Mouse (Mus musculus) hindbrain, embryonic 12.5 days (tissue): ENCODE results near the gene Rps6kl1. TPM values are rescaled to one million over a fixed set of nuclear protein-coding genes. Genes with fewer than 3 reads are reported as not detected.
A peak's percentile ranks its signal among the peaks of the same experiment; 100 is the strongest.
"Not testable (repeated sequence)": the region's sequence is repeated elsewhere in the genome, so short reads cannot be mapped to it uniquely, and the experiment has no call there.

Source experiments
- ATAC-seq: fragments of 200-750 bp; cut with Nextera tagmentation; 2 replicates; pipeline ENCODE4 v1.8.0; 2017; ENCODE audit warnings: moderate TSS enrichment; ENCODE audit not compliant: low FRiP score
- H3K27ac ChIP-seq: fragments of 300-500 bp; sonication (generic); 2 replicates; pipeline ENCODE4 v1.5.1; 2016; ENCODE audit warnings: mild to moderate bottlenecking
- H3K27me3 ChIP-seq: fragments of 300-500 bp; sonication (generic); 2 replicates; pipeline ENCODE4 v1.6.1; 2016; ENCODE audit warnings: mild to moderate bottlenecking
- H3K36me3 ChIP-seq: fragments of 300-500 bp; sonication (generic); 2 replicates; pipeline ENCODE4 v1.6.1; 2016; ENCODE audit warnings: mild to moderate bottlenecking
- H3K4me1 ChIP-seq: fragments of 300-500 bp; sonication (generic); 2 replicates; pipeline ENCODE4 v1.6.1; 2016
- H3K4me2 ChIP-seq: fragments of 300-500 bp; sonication (generic); replicated peaks from 2 replicates; pipeline ENCODE4 v1.6.1; 2016; ENCODE audit warnings: mild to moderate bottlenecking
- H3K4me3 ChIP-seq: fragments of 300-500 bp; sonication (generic); 2 replicates; pipeline ENCODE4 v1.5.1; 2016; ENCODE audit warnings: mild to moderate bottlenecking
- H3K9ac ChIP-seq: fragments of 300-500 bp; sonication (generic); 2 replicates; pipeline ENCODE4 v1.6.1; 2016; ENCODE audit warnings: mild to moderate bottlenecking, moderate library complexity
- H3K9me3 ChIP-seq: fragments of 300-500 bp; sonication (generic); replicated peaks from 2 replicates; pipeline ENCODE4 v1.6.1; 2016; ENCODE audit warnings: mild to moderate bottlenecking
- WGBS: fragments of 180-500 bp; shearing (Covaris S2); methylation state at CpG from one replicate; pipeline ENCODE4 v1.1.7; 2016; 5-methylcytosine and 5-hydroxymethylcytosine counted together
- polyA plus RNA-seq: library from polyadenylated mRNA; unstranded; fragments of >200 nt; fragmentation: Nextera tagmentation; extraction: Ambion mirVana; gene quantifications from 2 replicates; pipeline ENCODE4 v1.2.1, GENCODE M21; 2016

Rps6kl1 gene
- polyA plus RNA-seq, 1 experiment from 2014 or later: 7.6 TPM

DNA sequence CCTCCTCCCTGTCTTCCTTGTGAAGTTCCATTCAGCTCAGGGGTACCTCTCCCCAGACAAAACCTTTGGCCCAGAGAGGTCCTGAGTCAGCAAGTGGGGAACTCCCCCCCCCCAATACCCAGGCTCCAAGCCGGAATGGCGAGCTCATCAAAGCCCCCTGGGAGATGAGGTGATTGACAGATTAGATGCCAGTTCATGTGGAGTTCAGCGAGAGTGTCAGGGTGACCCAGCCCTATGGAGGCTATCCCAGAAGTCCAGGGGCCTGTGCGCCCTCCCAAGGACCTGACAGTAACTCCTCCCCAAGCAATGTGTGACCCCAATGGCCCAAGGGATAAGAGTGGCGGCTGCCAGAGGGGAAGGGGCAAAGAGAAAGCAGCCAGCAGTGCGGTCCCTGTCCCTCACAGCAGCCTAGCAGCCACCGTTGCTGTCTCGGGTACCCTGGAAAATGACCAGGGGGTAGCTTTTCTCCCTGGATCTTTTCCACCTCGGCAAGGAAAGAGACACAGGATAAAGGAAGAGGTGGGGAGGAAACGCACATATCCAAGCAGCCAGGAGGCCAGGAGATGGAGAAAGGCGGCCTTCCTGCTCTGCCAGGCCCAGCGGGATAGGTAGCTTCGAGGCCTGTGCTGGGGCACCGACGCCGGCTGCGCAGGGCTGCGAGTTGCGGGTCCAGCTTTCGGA, 603 bp downstream of the Rps6kl1 start:
- Histone ChIP-seq H3K4me3 (peak overlapping the region; percentile 42), H3K9me3 (no peaks in the 10 kb centered on the region), H3K4me2 (peak overlapping the region; percentile 62), H3K4me1 (peaks cover 29% of the 10 kb centered on the region), H3K27ac (0 out of 2 replicates have a peak overlapping the region, but pooled peaks have one; percentile 2), H3K9ac (peak overlapping the region; percentile 61), H3K36me3 (peaks cover 3% of the 10 kb centered on the region; the same call in 1 of the 2 replicates), H3K27me3 (peaks cover 19% of the 10 kb centered on the region)
- 6% methylated on average over 20 of the region's 20 CpGs for WGBS
- ATAC-seq: peak; percentile 17; the same call in 1 of the 2 replicates

DNA sequence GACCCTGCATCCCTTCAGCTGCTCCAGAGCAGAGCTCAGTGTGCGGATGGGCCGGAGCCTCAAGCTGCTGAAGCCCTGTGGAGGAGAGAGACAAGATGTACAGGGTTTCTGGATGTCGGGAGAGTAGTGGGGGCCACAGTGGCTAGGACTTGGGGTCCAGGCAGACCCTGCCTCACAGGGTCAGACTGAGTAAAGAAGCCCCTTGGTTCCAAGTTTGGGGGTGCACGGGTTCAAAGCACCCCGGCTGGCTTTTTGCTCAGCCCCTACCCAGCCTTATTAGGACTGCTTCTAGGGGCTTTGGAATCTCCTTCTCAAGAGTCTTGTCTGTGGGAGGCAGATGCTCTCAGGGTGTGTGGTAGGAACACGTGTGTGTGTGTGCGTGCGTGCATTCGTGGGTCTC, 4.2 kb downstream of the Rps6kl1 start:
- no peak overlapping the region for H3K4me3 ChIP-seq
- no peak overlapping the region for H3K4me2 ChIP-seq
- no peak overlapping the region for H3K27ac ChIP-seq
- peaks cover 3% of the 10 kb centered on the region; the same call in 1 of the 2 replicates for H3K36me3 ChIP-seq
- peaks cover 29% of the 10 kb centered on the region for H3K4me1 ChIP-seq
- H3K9ac ChIP-seq: 0 out of 2 replicates have a peak overlapping the region, but pooled peaks have one; percentile 36
- no peak for ATAC-seq
- peaks cover 19% of the 10 kb centered on the region for H3K27me3 ChIP-seq
- WGBS: 85% methylated on average over 9 of the region's 9 CpGs
- H3K9me3 ChIP-seq: no peaks in the 10 kb centered on the region

DNA sequence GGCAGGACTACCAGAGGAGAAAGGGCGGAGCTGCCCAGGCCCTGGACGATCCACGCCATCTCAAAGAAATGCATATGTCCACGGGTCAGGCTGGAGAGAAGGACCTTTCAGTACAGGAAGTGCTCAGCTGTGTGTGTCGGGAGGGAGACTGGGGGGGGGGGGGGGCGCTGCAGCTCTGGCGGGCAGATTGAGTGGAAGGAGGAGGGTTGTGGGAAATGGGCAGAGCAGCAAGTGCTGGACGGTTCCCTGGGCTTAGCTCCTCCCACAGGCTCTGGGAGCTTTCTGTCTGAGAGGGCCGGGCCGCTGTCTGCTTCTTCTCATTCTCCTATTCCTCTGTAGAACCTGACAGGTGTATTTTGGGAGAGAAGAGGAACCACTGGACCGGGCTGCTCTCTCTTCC, 4.7 kb downstream of the Rps6kl1 start:
- peaks cover 15% of the 10 kb centered on the region for H3K27me3 ChIP-seq
- no peak overlapping the region; the same call in 1 of the 2 replicates for H3K9ac ChIP-seq
- 29% methylated on average over 10 of the region's 11 CpGs for WGBS
- H3K4me3 ChIP-seq: no peak overlapping the region
- H3K4me1 ChIP-seq: peaks cover 29% of the 10 kb centered on the region
- no peak for ATAC-seq
- H3K4me2 ChIP-seq: no peak overlapping the region
- H3K36me3 ChIP-seq: peaks cover 3% of the 10 kb centered on the region; the same call in 1 of the 2 replicates
- no peaks in the 10 kb centered on the region for H3K9me3 ChIP-seq
- no peak overlapping the region for H3K27ac ChIP-seq

DNA sequence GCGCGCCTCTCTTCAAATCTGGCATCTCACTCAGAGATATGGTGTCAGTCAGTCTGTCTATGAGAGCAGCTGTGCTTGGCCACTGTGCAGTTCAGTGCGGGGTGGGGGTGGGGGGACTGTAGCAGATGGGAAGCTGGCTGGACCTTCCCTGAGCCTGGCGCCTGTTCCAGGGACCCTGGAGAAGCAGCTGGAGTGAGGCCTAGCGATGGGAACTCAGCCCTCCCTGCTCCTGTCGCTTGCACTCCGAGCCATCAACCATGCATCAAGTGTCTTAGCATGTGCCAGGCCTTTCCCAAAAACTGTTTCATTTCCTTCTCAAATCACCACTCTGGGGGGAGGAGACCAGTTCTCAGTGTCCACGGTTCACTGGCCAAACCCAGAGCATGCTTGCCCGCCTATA, 5.4 kb downstream of the Rps6kl1 start:
- Histone ChIP-seq H3K4me1 (peaks cover 22% of the 10 kb centered on the region), H3K27ac (0 out of 2 replicates have a peak overlapping the region, but pooled peaks have one; percentile 42), H3K27me3 (peaks cover 10% of the 10 kb centered on the region; the same call in 1 of the 2 replicates), H3K9ac (no peak overlapping the region; the same call in 1 of the 2 replicates), H3K4me2 (no peak overlapping the region), H3K36me3 (peaks cover 3% of the 10 kb centered on the region; the same call in 1 of the 2 replicates), H3K9me3 (no peaks in the 10 kb centered on the region), H3K4me3 (no peak overlapping the region)
- ATAC-seq: no peak
- 72% methylated on average over 9 of the region's 9 CpGs for WGBS

DNA sequence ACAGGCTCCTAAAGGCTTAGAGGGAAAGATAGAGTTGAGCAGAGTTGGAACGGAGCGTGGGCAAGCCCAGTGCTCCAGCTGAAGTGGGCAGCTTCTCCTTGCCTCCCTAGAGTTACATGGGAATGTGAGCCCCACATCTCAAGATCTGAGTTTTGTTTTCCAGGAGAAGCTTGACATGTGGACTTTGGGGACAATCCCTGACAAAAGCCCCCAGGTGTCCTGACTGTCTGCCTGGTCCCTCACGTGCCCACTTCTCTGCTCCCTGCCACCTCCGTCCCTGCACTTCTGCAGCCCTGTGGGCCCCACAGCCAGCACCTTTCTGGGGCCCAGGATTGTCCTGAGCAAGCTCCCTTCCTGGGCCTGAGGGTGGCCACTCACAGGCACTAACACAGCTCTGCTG, 6.2 kb downstream of the Rps6kl1 start:
- Histone ChIP-seq H3K9me3 (no peaks in the 10 kb centered on the region), H3K4me1 (peaks cover 14% of the 10 kb centered on the region), H3K4me3 (no peak overlapping the region), H3K4me2 (no peak overlapping the region), H3K9ac (no peak overlapping the region), H3K36me3 (peaks cover 3% of the 10 kb centered on the region; the same call in 1 of the 2 replicates), H3K27ac (no peak overlapping the region), H3K27me3 (peaks cover 6% of the 10 kb centered on the region; the same call in 1 of the 2 replicates)
- ATAC-seq: no peak
- WGBS: 96% methylated on average over 4 of the region's 4 CpGs

DNA sequence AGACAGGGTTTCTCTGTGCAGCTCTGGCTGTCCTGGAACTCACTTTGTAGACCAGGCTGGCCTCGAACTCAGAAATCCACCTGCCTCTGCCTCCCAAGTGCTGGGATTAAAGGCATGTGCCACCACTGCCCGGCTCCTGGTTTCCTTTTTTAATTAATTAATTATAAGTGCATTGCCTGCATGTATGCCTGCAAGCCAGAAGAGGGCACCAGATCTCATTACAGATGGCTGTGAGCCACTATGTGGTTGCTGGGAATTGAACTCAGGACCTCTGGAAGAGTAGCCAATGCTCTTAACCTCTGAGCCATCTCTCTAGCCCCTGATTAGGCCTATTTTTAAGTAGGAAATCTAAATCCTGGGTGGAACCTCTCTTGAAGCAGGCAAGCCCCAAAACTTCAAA, 6.8 kb downstream of the Rps6kl1 start:
- not testable (repeated sequence) for H3K27ac ChIP-seq, ATAC-seq, H3K9ac ChIP-seq, H3K9me3 ChIP-seq, H3K4me3 ChIP-seq, H3K36me3 ChIP-seq, H3K4me2 ChIP-seq, H3K27me3 ChIP-seq
- H3K4me1 ChIP-seq: peaks cover 14% of the 10 kb centered on the region
- WGBS: 67% methylated on average over 2 of the region's 2 CpGs

DNA sequence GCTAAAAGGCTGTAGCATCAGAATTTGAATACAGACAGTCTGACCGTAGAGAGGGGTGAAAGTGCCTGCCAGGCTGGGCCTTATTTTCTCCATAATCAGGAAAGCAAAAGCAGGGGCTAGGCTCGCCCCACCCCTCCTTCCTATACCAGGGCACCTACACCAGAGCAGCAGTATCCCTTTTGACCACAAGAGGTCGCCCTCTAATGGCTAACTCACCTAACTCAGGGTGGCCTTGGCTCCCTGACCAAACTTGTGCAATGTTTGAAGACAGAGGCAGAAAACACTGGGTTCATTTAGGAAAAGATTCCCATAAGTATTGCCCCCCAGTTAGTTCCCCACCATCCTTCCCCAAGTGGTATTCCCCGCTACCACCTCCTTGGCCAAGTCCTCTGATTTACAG, 8.3 kb downstream of the Rps6kl1 start:
- no peak for ATAC-seq

DNA sequence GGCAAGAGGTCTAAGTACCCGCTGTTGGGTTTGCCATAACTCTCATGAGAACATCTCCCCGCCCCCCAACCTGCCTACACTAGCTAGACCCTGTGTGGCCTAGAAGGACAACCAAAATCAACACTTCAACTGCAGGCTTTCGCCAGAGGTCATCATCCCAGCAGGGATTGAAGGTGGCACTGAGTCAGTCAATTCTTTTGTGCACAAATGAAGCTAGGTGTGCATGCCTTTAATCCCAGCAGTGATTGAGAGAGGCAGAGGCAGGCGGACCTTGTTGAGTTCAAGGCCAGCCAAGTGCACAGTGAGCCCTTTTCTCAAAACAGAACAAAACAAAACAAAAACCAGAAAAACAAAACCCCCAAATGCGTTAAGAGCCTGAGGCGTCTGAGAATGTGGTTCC, 10.0 kb downstream of the Rps6kl1 start:
- H3K27ac ChIP-seq: no peak overlapping the region
- no peak for ATAC-seq
- no peak overlapping the region for H3K4me2 ChIP-seq
- H3K4me1 ChIP-seq: peaks cover 6% of the 10 kb centered on the region
- 0 out of 2 replicates have a peak, but pooled peaks cover 4% of the 10 kb centered on the region for H3K27me3 ChIP-seq
- WGBS: 76% methylated on average over 6 of the region's 6 CpGs
- no peaks in the 10 kb centered on the region for H3K9me3 ChIP-seq
- H3K36me3 ChIP-seq: no peaks in the 10 kb centered on the region
- no peak overlapping the region for H3K9ac ChIP-seq
- H3K4me3 ChIP-seq: no peak overlapping the region

More for the DNA sequence above, 8.3 kb downstream of the Rps6kl1 start:
- Histone ChIP-seq H3K9ac (no peak overlapping the region), H3K4me2 (no peak overlapping the region), H3K27ac (no peak overlapping the region), H3K9me3 (no peaks in the 10 kb centered on the region), H3K4me3 (no peak overlapping the region), H3K4me1 (peaks cover 14% of the 10 kb centered on the region), H3K27me3 (0 out of 2 replicates have a peak, but pooled peaks cover 4% of the 10 kb centered on the region), H3K36me3 (peaks cover 3% of the 10 kb centered on the region; the same call in 1 of the 2 replicates)
- 12% methylated on average over 4 of the region's 4 CpGs for WGBS

DNA sequence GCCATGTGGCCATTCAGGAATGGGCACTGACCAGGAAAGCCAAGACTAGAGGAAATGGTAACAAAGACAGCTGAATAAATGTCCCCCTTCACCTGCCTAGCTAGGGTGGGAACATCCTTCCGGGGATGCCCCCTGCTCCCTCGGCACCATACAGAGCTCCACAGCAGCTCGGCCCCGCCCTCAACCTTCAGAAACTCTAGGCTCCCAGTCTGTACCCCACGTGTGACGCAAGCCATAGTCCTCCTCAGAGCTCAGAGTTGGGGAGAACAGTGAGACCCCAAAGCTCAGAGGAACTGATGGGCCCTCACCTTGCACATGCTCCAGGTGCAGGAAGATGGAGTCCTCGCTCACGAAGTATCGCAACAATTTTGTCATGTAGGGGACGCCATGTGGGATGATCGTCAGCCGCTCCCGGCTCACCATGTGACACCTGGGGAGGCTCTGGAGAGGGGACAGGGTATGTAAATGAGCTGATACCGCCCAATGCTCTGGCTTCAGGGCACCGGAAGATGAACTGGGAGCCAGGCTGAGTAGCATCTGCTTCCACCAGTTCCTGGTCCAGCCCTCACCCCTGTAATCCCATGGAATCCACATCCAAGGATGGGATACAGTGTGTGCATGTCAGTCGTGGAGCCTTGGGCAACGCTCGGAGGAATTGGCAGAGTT, 10.9 kb downstream of the Rps6kl1 start:
- Histone ChIP-seq H3K4me3 (no peak overlapping the region), H3K9me3 (no peaks in the 10 kb centered on the region), H3K27me3 (0 out of 2 replicates have a peak, but pooled peaks cover 4% of the 10 kb centered on the region), H3K36me3 (peaks cover 8% of the 10 kb centered on the region), H3K9ac (no peak overlapping the region), H3K4me1 (no peaks in the 10 kb centered on the region), H3K4me2 (no peak overlapping the region), H3K27ac (no peak overlapping the region)
- ATAC-seq: no peak
- 45% methylated on average over 18 of the region's 18 CpGs for WGBS

DNA sequence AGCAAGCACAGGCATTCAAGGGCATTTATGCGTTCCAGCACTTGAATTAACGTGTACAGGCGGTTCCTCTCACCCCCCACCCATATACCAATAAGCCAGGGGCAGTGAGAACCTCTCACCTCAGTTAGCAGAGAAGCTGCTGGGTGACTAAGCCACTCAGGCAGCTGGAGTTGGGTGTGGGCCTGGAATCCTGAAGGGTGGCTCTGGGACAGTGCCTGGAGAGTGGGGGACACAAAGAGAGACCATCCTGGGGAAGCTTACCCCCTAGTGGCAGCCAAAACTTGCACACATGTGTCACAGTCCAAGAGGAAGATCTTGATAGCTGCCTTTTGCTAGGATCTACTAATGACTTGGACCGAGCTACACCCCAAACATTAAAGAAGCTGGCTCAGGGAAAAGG, 14.4 kb downstream of the Rps6kl1 start:
- no peaks in the 10 kb centered on the region for H3K9me3 ChIP-seq
- WGBS: 81% methylated on average over 4 of the region's 4 CpGs
- 0 out of 2 replicates have a peak, but pooled peaks cover 4% of the 10 kb centered on the region for H3K27me3 ChIP-seq
- no peaks in the 10 kb centered on the region for H3K4me1 ChIP-seq
- H3K4me3 ChIP-seq: no peak overlapping the region
- H3K9ac ChIP-seq: no peak overlapping the region
- peaks cover 38% of the 10 kb centered on the region for H3K36me3 ChIP-seq
- H3K27ac ChIP-seq: no peak overlapping the region
- no peak for ATAC-seq
- H3K4me2 ChIP-seq: no peak overlapping the region

DNA sequence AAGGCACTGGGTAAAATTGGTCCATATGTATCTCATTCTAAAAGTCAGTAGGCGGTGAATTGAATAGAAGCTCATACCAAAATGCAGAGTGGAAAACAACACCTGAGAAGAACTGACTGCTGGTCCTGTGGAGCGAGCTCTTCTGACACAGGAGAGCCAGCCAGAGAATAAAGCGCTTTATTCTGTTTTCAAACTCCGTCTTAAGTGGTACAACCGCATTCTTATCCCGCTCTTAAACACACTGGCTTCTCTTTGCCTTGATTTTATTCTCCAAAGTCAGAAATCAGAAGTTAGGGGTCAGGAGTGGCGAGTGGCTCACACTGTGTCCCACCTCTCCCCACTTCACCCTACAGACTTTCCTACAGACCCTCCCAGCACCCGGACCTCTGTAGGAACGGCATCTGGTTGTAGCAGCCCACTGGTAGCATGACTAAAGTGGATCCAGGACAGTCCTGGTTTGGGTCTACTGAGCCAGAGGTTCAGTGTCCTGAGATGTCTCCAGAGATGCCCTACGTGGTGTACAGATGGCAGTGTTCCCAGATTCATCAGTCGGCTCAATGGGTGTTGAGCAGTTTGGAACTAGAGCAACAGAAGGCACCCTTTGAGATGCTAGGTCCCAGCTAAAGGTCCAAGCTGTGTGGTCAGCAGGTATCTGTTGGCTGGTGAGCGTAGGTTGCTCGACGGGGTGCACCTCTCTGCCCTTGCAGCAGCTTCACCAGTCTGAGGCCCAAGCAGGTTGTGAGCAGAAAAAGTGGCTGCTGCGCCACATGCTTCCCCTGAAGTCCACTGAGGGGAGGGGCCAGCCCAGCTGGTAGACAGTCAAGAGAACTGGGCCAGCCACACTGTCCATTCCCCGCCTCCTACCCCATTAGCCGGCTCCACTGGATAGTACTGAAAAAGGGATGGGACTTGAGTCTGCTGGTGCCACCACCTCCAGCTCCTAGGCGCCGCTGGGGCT, 15.3 kb downstream of the Rps6kl1 start:
- Histone ChIP-seq H3K27ac (no peak overlapping the region), H3K9me3 (no peaks in the 10 kb centered on the region), H3K4me1 (no peaks in the 10 kb centered on the region), H3K27me3 (0 out of 2 replicates have a peak, but pooled peaks cover 3% of the 10 kb centered on the region), H3K36me3 (peaks cover 45% of the 10 kb centered on the region), H3K9ac (no peak overlapping the region), H3K4me2 (no peak overlapping the region), H3K4me3 (no peak overlapping the region)
- WGBS: 82% methylated on average over 19 of the region's 19 CpGs
- no peak for ATAC-seq
